ENCODE assay signal across 9 mouse cellular contexts in the genomic region with DNA sequence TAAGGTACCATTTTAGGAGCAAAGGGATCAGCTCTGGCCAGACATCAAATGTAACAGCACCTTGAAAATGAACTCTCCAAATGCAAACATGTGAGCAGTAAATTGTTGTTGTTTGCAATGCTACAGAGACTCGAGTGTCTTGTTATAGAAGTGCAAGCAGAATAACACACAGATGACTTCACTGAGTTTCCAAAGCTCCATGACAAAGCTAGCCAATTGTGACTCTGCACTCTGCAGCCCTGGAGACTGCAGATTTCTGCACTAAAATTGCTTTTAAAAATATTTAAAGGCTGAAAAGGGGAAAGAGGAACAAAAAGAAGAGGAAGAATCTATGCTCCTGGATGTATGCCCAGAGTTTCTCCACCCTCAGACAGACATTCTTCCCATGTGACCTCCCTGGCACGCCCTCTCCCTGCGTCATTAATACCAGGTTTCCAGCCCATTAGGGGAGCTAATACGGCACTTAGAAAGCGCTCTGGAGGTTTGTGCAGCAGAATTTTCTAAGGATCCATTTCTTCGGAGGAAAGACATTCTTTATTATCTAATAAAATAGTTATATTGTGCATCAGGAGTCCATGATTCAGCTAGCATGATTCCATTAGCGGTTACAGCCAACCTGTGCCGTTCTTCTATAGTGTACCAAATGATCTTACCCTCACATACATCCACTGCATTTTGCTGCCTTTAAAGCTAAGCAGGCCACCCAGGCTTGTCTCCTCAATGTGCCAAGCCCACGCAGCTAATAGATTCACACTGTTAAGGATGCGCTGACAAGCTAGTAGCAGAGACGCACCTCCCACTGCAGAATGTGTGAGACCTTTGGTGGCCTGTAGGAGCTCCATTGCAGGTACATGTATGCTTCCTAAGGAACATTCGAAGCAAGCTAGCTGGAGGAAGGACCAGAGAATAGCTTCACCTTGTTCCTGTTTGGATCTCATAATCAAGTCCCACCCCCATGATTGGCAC.
DNase-seq lines count a peak whose midpoint lies in the region; ATAC-seq and TF ChIP-seq lines count a peak whose summit lies in the region.
"Had no signal": no experiment of that assay in that cellular context is flagged by ENCODE, and none has a peak within 500 bp of the region (broad histone marks: within the 10 kb centered on the region; RNA-seq: fewer than 3 reads in every experiment).

No protein-coding gene starts in this region.

- H3K4me3 ChIP-seq in limb, embryonic 13.5 days: no peak overlapping the region
- H3K4me3 ChIP-seq in limb, embryonic 10.5 days: no peak overlapping the region
- H3K4me3 ChIP-seq in gastrocnemius, adult 2 months: no peak overlapping the region
- H3K4me3 ChIP-seq: lung, embryonic 15.5 days had no signal

- DNase-seq in gastrocnemius, adult 18-20 months (ENCODE audit: low spot score): peak; percentile 21
- DNase-seq in gastrocnemius, adult 8-10 months (ENCODE audit: low spot score in 2 of 2): no peak
- DNase-seq in limb, embryonic 10.5 days (ENCODE audit: low spot score): no peak
- DNase-seq in gastrocnemius, adult 2 months: peak; percentile 55
- DNase-seq in right cerebral cortex, adult 2 months (ENCODE audit: low spot score in 2 of 2): no peak
- no peak for DNase-seq in c-Kit-positive CD71-positive TER-119-positive erythroid progenitor cells, embryonic 14.5 days (ENCODE audit: low spot score)

- H3K27me3 ChIP-seq in limb, embryonic 13.5 days: no peaks in the 10 kb centered on the region
- H3K27me3 ChIP-seq in limb, embryonic 10.5 days (ENCODE audit: low read depth, poor library complexity, severe bottlenecking): no peaks in the 10 kb centered on the region
- H3K27me3 ChIP-seq: lung, embryonic 15.5 days had no signal

- peaks cover 14% of the 10 kb centered on the region for H3K4me1 ChIP-seq in limb, embryonic 13.5 days
- no peaks in the 10 kb centered on the region for H3K4me1 ChIP-seq in limb, embryonic 10.5 days
- H3K4me1 ChIP-seq: lung, embryonic 15.5 days had no signal

- H3K9me3 ChIP-seq in limb, embryonic 13.5 days: no peaks in the 10 kb centered on the region
- H3K9me3 ChIP-seq in limb, embryonic 10.5 days (replicated peaks): no peaks in the 10 kb centered on the region
- H3K9me3 ChIP-seq: lung, embryonic 15.5 days had no signal

- H3K36me3 ChIP-seq in limb, embryonic 13.5 days: no peaks in the 10 kb centered on the region
- no peaks in the 10 kb centered on the region for H3K36me3 ChIP-seq in limb, embryonic 10.5 days
- H3K36me3 ChIP-seq: lung, embryonic 15.5 days had no signal

- WGBS in limb, embryonic 13.5 days: 47% methylated on average over 12 of the region's 12 CpGs
- 84% methylated on average over 12 of the region's 12 CpGs for WGBS in limb, embryonic 10.5 days

- no peak overlapping the region for H3K9ac ChIP-seq in limb, embryonic 13.5 days
- H3K9ac ChIP-seq: lung, embryonic 15.5 days had no signal

- no peak for TF ChIP-seq CTCF in gastrocnemius, adult 2 months (IDR thresholded peaks at IDR 0.05)

- ATAC-seq in limb, embryonic 13.5 days (ENCODE audit: low FRiP score, low read depth): peak; percentile 71; the same call in 1 of the 2 replicates
- peak; percentile 47; the same call in 1 of the 2 replicates for ATAC-seq in megakaryocyte, adult 5-6 weeks (ENCODE audit: poor library complexity, severe bottlenecking)

- intact Hi-C loops in gastrocnemius, adult 2 months (cut with DNase I): no loop called here

- H3K27ac ChIP-seq in limb, embryonic 13.5 days: no peak overlapping the region; the same call in 1 of the 2 replicates
- H3K27ac ChIP-seq in limb, embryonic 10.5 days: no peak overlapping the region
- H3K27ac ChIP-seq in gastrocnemius, adult 2 months: no peak overlapping the region
- H3K27ac ChIP-seq: lung, embryonic 15.5 days had no signal

- no peak overlapping the region; the same call in 1 of the 2 replicates for H3K4me2 ChIP-seq in limb, embryonic 13.5 days (replicated peaks)
- H3K4me2 ChIP-seq: lung, embryonic 15.5 days had no signal

Comparison
In these comparisons a context has a peak if more than half of its experiments do, and no peak if none do; other contexts are left out.
1. DNase-seq: peak in gastrocnemius, adult 18-20 months (single experiment) and gastrocnemius, adult 2 months (single experiment); none in gastrocnemius, adult 8-10 months (0 of 2), limb, embryonic 10.5 days (single experiment), right cerebral cortex, adult 2 months (0 of 2) and c-Kit-positive CD71-positive TER-119-positive erythroid progenitor cells, embryonic 14.5 days (single experiment).